Mouse (Mus musculus): Measurements from ENCODE around the gene Dtx2.

DNA sequence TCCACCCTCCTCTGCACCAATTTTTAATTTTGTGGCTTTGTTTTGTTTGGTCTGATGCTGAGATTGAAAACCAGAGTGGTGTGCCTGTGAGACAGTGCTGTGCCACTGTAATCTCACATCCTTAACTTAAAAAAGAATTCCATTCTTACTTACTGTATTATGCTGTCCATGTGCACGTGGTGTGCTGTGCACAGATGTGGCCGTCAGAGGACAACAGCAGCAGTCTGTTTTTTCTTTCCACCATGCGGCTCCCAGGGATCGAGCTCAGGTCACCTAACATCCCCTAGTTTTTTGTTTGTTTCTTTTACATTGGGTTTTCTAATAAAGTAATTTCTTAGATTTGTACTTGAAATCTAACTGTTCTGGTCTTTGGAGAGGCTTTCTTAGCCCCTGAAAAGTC lies 9.9 kb downstream of the Dtx2 start:
- TF ChIP-seq ZNF384 (IDR thresholded peaks at IDR 0.05; ENCODE audit: low read depth, low read length): no peak
- TF ChIP-seq ZMIZ1 (IDR thresholded peaks at IDR 0.05; ENCODE audit: low read depth, low read length): no peak
- no peak for TF ChIP-seq POLR2A (IDR thresholded peaks at IDR 0.05; ENCODE audit: control insufficient read depth in 1 of 2, insufficient read depth in 1 of 2, low read depth in 1 of 2, low read length in 2 of 2, poor library complexity in 1 of 2)
- TF ChIP-seq JUND (IDR thresholded peaks at IDR 0.05; ENCODE audit: low read depth, low read length): no peak
- TF ChIP-seq MXI1 (IDR thresholded peaks at IDR 0.05; ENCODE audit: low read depth, low read length): no peak
- no peak for TF ChIP-seq POLR2AphosphoS5 (IDR thresholded peaks at IDR 0.05; ENCODE audit: borderline replicate concordance, low read depth, low read length)
- no peak for TF ChIP-seq CTCF (IDR thresholded peaks at IDR 0.05 in 2 of 3, conservative IDR thresholded peaks at IDR 0.05 in 1 of 3; ENCODE audit: control insufficient read depth in 1 of 3, insufficient read depth in 1 of 3, low read depth in 2 of 3, low read length in 3 of 3, poor library complexity in 1 of 3, severe bottlenecking in 1 of 3)
- no peak for TF ChIP-seq CHD2 (IDR thresholded peaks at IDR 0.05; ENCODE audit: low read length)
- no peak for TF ChIP-seq NRF1 (IDR thresholded peaks at IDR 0.05; ENCODE audit: insufficient read depth, low read depth, low read length, poor library complexity, severe bottlenecking)
- TF ChIP-seq USF1 (IDR thresholded peaks at IDR 0.05; ENCODE audit: low read depth, low read length): no peak
- TF ChIP-seq TBP (IDR thresholded peaks at IDR 0.05; ENCODE audit: low read depth, low read length): no peak
- TF ChIP-seq TAL1 (IDR thresholded peaks at IDR 0.05; ENCODE audit: low read length): no peak

Data from MEL (cell line).